Mouse (Mus musculus) forebrain, postnatal 0 days (tissue): Measurements from ENCODE around the gene Slc27a5. TPM values are rescaled to one million over a fixed set of nuclear protein-coding genes. Genes with fewer than 3 reads are reported as not detected.

Source experiments
- ATAC-seq: fragments of 200-750 bp; cut with Nextera tagmentation; 2 replicates; pipeline ENCODE4 v1.8.0; 2017; ENCODE audit warnings: mild to moderate bottlenecking, moderate library complexity
- DNase-seq: peaks from one replicate; pipeline ENCODE4 v3.0.0-alpha.2; 2015
- H3K27ac ChIP-seq: fragments of 300-500 bp; sonication (generic); 2 replicates; pipeline ENCODE4 v1.5.1; 2014; ENCODE audit warnings: low read depth, mild to moderate bottlenecking, antibody characterized with exemption, low read length, moderate library complexity, mixed read lengths
- H3K27me3 ChIP-seq: fragments of 300-500 bp; sonication (generic); 2 replicates; pipeline ENCODE4 v1.6.1; 2014; ENCODE audit warnings: mild to moderate bottlenecking, low read length, mixed read lengths; ENCODE audit not compliant: insufficient read depth
- H3K36me3 ChIP-seq: fragments of 300-500 bp; sonication (generic); 2 replicates; pipeline ENCODE4 v1.6.1; 2014; ENCODE audit warnings: mild to moderate bottlenecking, moderate library complexity; ENCODE audit not compliant: insufficient read depth
- H3K4me1 ChIP-seq: fragments of 300-500 bp; sonication (generic); 2 replicates; pipeline ENCODE4 v1.6.1; 2014; ENCODE audit warnings: antibody characterized with exemption; ENCODE audit not compliant: insufficient read depth
- H3K4me2 ChIP-seq: fragments of 300-500 bp; sonication (generic); 2 replicates; pipeline ENCODE4 v1.6.1; 2014; ENCODE audit warnings: low read depth, mild to moderate bottlenecking, moderate library complexity
- H3K4me3 ChIP-seq: fragments of 300-500 bp; sonication (generic); 2 replicates; pipeline ENCODE4 v1.5.1; 2014; ENCODE audit warnings: low read depth, low read length, mixed read lengths
- H3K9ac ChIP-seq: fragments of 300-500 bp; sonication (generic); 2 replicates; pipeline ENCODE4 v1.6.1; 2014; ENCODE audit warnings: mild to moderate bottlenecking
- H3K9me3 ChIP-seq: fragments of 300-500 bp; sonication (generic); 2 replicates; pipeline ENCODE4 v1.6.1; 2016; ENCODE audit warnings: low read length
- CTCF ChIP-seq: sonication (generic); IDR thresholded peaks from 2 replicates; pipeline ENCODE4 v1.5.1; 2016; ENCODE audit warnings: antibody characterized with exemption, control low read depth, low read depth
- WGBS: fragments of 180-500 bp; shearing (Covaris S2); extraction: QIAGEN DNeasy Blood & Tissue Kit; methylation state at CpG from one replicate; pipeline ENCODE4 v1.1.7; 2014; 5-methylcytosine and 5-hydroxymethylcytosine counted together
- polyA plus RNA-seq: library from polyadenylated mRNA; unstranded; fragments of >200 nt; fragmentation: Nextera tagmentation; extraction: Ambion mirVana; gene quantifications from 2 replicates; pipeline ENCODE4 v1.2.1, GENCODE M21; 2015
- total RNA-seq: library from RNA; depleted of rRNA; stranded (reverse); fragments of >200 nt; gene quantifications from 2 replicates; pipeline ENCODE4 v1.2.3, GENCODE M21; 2014

Slc27a5 gene
- total and polyA plus RNA-seq, 2 experiments from 2014 or later, result 0.18 to 0.43 TPM

GRCm38 (mm10) chr7:12987409-12988189 is 10.4 kb downstream of the Slc27a5 start:
- no peaks in the 10 kb centered on the region for H3K27me3 ChIP-seq
- 87% methylated on average over 8 of the region's 8 CpGs for WGBS
- ATAC-seq (no peak), DNase-seq (no peak)
- H3K4me3 ChIP-seq, result no peak overlapping the region
- no peaks in the 10 kb centered on the region for H3K4me1 ChIP-seq
- H3K9me3 ChIP-seq, result no peaks in the 10 kb centered on the region
- no peak overlapping the region for H3K9ac ChIP-seq
- H3K36me3 ChIP-seq, result no peaks in the 10 kb centered on the region
- H3K4me2 ChIP-seq, result no peak overlapping the region
- no peak for TF ChIP-seq CTCF
- no peak overlapping the region for H3K27ac ChIP-seq

GRCm38 (mm10) chr7:12986906-12987305 is 11.1 kb downstream of the Slc27a5 start:
- ATAC-seq, result no peak
- Histone ChIP-seq H3K9ac (no peak overlapping the region), H3K27me3 (no peaks in the 10 kb centered on the region), H3K9me3 (no peaks in the 10 kb centered on the region), H3K36me3 (0 out of 2 replicates have a peak, but pooled peaks cover 3% of the 10 kb centered on the region), H3K27ac (no peak overlapping the region), H3K4me1 (no peaks in the 10 kb centered on the region), H3K4me2 (no peak overlapping the region), H3K4me3 (no peak overlapping the region)
- no peak for TF ChIP-seq CTCF
- WGBS, result 85% methylated on average over 8 of the region's 8 CpGs
- DNase-seq, result no peak

- no peak overlapping the region for H3K4me2 ChIP-seq
- H3K4me3 ChIP-seq, result no peak overlapping the region
- no peak overlapping the region for H3K27ac ChIP-seq
- no peaks in the 10 kb centered on the region for H3K27me3 ChIP-seq
- no peak for TF ChIP-seq CTCF
- WGBS, result 90% methylated on average over 1 of the region's 1 CpGs
- no peaks in the 10 kb centered on the region for H3K4me1 ChIP-seq
- ATAC-seq (no peak), DNase-seq (no peak)
- 0 out of 2 replicates have a peak, but pooled peaks cover 3% of the 10 kb centered on the region for H3K36me3 ChIP-seq
- no peaks in the 10 kb centered on the region for H3K9me3 ChIP-seq
- H3K9ac ChIP-seq, result no peak overlapping the region
Observed at GRCm38 (mm10) chr7:12985724-12986123, 12.3 kb downstream of the Slc27a5 start.

GRCm38 (mm10) chr7:12980291-12980690 is 17.7 kb downstream of the Slc27a5 start:
- DNase-seq (no peak), ATAC-seq (no peak)
- Histone ChIP-seq H3K27me3 (no peaks in the 10 kb centered on the region), H3K9me3 (no peaks in the 10 kb centered on the region), H3K9ac (no peak overlapping the region), H3K4me2 (no peak overlapping the region), H3K4me3 (no peak overlapping the region), H3K27ac (no peak overlapping the region), H3K4me1 (peaks cover 13% of the 10 kb centered on the region; the same call in 1 of the 2 replicates), H3K36me3 (0 out of 2 replicates have a peak, but pooled peaks cover 3% of the 10 kb centered on the region)
- no peak for TF ChIP-seq CTCF
- 89% methylated on average over 7 of the region's 7 CpGs for WGBS

GRCm38 (mm10) chr7:12979776-12980175 is 18.2 kb downstream of the Slc27a5 start:
- H3K4me2 ChIP-seq, result no peak overlapping the region
- DNase-seq (no peak), ATAC-seq (no peak)
- H3K9me3 ChIP-seq, result no peaks in the 10 kb centered on the region
- 0 out of 2 replicates have a peak, but pooled peaks cover 3% of the 10 kb centered on the region for H3K36me3 ChIP-seq
- H3K9ac ChIP-seq, result no peak overlapping the region
- peaks cover 13% of the 10 kb centered on the region; the same call in 1 of the 2 replicates for H3K4me1 ChIP-seq
- WGBS, result 89% methylated on average over 6 of the region's 6 CpGs
- no peak for TF ChIP-seq CTCF
- no peak overlapping the region for H3K27ac ChIP-seq
- no peak overlapping the region for H3K4me3 ChIP-seq
- H3K27me3 ChIP-seq, result no peaks in the 10 kb centered on the region

GRCm38 (mm10) chr7:12978931-12979722 is 18.9 kb downstream of the Slc27a5 start:
- Histone ChIP-seq H3K36me3 (0 out of 2 replicates have a peak, but pooled peaks cover 3% of the 10 kb centered on the region), H3K9ac (0 out of 2 replicates have a peak overlapping the region, but pooled peaks have one; percentile 60), H3K4me1 (peaks cover 13% of the 10 kb centered on the region; the same call in 1 of the 2 replicates), H3K4me3 (no peak overlapping the region), H3K4me2 (peak overlapping the region; percentile 60), H3K9me3 (no peaks in the 10 kb centered on the region), H3K27ac (peak overlapping the region; percentile 86), H3K27me3 (no peaks in the 10 kb centered on the region)
- 92% methylated on average over 18 of the region's 18 CpGs for WGBS
- DNase-seq (no peak), ATAC-seq (no peak)
- no peak for TF ChIP-seq CTCF
